Comparison of ENCODE assay signal across 27 mouse cellular contexts in the genomic region with DNA sequence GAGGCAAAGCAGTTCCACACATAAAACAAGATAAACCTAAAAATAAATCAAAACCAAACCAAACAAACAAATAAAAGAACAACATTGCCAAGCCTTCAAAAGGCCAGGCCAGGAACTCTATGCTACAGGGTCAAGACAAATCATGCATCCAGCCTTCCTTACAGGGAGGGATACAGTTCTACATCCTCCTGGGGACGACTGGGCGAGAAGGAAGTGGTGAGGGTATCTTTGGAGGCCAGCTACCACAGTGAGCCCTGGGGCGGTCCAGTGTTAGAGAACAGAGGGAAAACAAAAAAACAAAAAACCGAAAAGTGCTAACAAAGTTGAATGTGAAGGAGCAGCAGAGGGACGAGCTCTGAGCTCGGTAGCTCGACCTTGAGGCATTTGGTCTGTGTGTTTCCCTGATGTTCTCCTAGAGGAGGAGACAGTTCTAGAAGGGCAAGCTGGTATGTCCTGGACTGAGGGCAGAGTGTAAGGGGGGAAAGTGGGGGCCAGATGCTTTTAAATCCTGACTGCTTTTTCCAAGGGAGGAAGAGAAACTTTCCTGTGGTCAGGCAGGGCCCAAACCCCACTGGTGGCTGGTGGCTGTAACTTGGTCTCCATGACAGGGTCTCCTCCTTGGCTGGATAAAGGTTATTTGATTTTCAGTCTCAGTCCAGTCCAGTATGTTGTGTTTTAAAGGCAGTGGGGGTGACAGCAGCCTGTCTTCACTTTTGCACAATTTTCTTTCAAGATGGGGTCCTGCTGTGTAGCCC. TPM values are rescaled to one million over a fixed set of nuclear protein-coding genes. Genes with fewer than 3 reads are reported as not detected.
DNase-seq lines count a peak whose midpoint lies in the region; ATAC-seq and TF ChIP-seq lines count a peak whose summit lies in the region.
"Had no signal": no experiment of that assay in that cellular context is flagged by ENCODE, and none has a peak within 500 bp of the region (broad histone marks: within the 10 kb centered on the region; RNA-seq: fewer than 3 reads in every experiment).

No protein-coding gene starts in this region.

- peaks cover 2% of the 10 kb centered on the region; the same call in 1 of the 2 replicates for H3K36me3 ChIP-seq in kidney, adult 2 months (ENCODE audit: control insufficient read depth, insufficient read depth, low read length)
- H3K36me3 ChIP-seq in liver, adult 2 months (ENCODE audit: control insufficient read depth, insufficient read depth, low read length), result peaks cover 58% of the 10 kb centered on the region
- H3K36me3 ChIP-seq: forebrain, embryonic 15.5 days; heart, embryonic 12.5 days; hindbrain, embryonic 10.5 days; hindbrain, embryonic 15.5 days; lung, embryonic 15.5 days; neural tube, embryonic 12.5 days had no signal

- TF ChIP-seq POLR2A in kidney, adult 2 months (IDR thresholded peaks at IDR 0.05; ENCODE audit: low read depth, low read length), result no peak
- no peak for TF ChIP-seq POLR2A in liver, adult 2 months (IDR thresholded peaks at IDR 0.05; ENCODE audit: extremely low read depth, insufficient read depth, low read length)

- no peak for DNase-seq in kidney, adult 2 months
- no peak for DNase-seq in kidney, adult 11 months
- DNase-seq in liver, adult 2 months (ENCODE audit: extremely low read depth, low read depth, low spot score), result no peak
- DNase-seq in liver, result no peak
- DNase-seq in layer of hippocampus, adult 8-10 months (ENCODE audit: low spot score in 2 of 2), result no peak
- DNase-seq: adrenal gland, adult 2 months; adrenal gland, postnatal 36 days; cerebellum, adult 8-10 months; cerebellum, postnatal 25 days; gastrocnemius, postnatal 25 days; heart, adult 2 months; layer of hippocampus, postnatal 36 days; lung, postnatal 4 days; right cerebral cortex, postnatal 4 days; thymus, postnatal 4 days had no signal

- WGBS in kidney, adult 2 months, result 51% methylated on average over 7 of the region's 7 CpGs
- WGBS in liver, adult 2 months, result 79% methylated on average over 7 of the region's 7 CpGs

- H3K9ac ChIP-seq in liver, adult 2 months (ENCODE audit: low read depth, low read length), result no peak overlapping the region
- H3K9ac ChIP-seq: forebrain, embryonic 15.5 days; heart, embryonic 12.5 days; hindbrain, embryonic 15.5 days; lung, embryonic 15.5 days; neural tube, embryonic 12.5 days had no signal

- H3K4me3 ChIP-seq in kidney, adult 2 months (ENCODE audit: insufficient read depth, low read depth, low read length), result no peak overlapping the region
- H3K4me3 ChIP-seq in liver, adult 2 months (ENCODE audit: insufficient read depth, low read depth, low read length), result no peak overlapping the region
- H3K4me3 ChIP-seq: forebrain, embryonic 15.5 days; heart, adult 2 months; heart, embryonic 12.5 days; hindbrain, embryonic 10.5 days; hindbrain, embryonic 15.5 days; lung, embryonic 15.5 days; myocyte; neural tube, embryonic 12.5 days had no signal

- peak; percentile 75 for ATAC-seq in common myeloid progenitor, adult 5-6 weeks (replicated peaks; ENCODE audit: low read depth, poor library complexity, severe bottlenecking)
- no peak for ATAC-seq in activated CD4-positive, CD25-positive, alpha-beta regulatory T cell, adult 4 months
- ATAC-seq: CD4-positive, CD25-positive, alpha-beta regulatory T cell, adult 4 months; forebrain, embryonic 15.5 days; inflammation-experienced regulatory T-cells, adult 6 months; midbrain, embryonic 16.5 days had no signal

- H3K27me3 ChIP-seq in kidney, adult 2 months (replicated peaks; ENCODE audit: control insufficient read depth, insufficient read depth, low read length), result no peaks in the 10 kb centered on the region
- H3K27me3 ChIP-seq in liver, adult 2 months (ENCODE audit: control insufficient read depth, insufficient read depth, low read length), result no peaks in the 10 kb centered on the region
- H3K27me3 ChIP-seq: forebrain, embryonic 15.5 days; hindbrain, embryonic 15.5 days; lung, embryonic 15.5 days; neural tube, embryonic 12.5 days had no signal

- TF ChIP-seq CTCF in kidney, adult 2 months (conservative IDR thresholded peaks at IDR 0.05; ENCODE audit: insufficient read depth, insufficient read length, low read depth, low read length), result no peak
- no peak for TF ChIP-seq CTCF in liver, adult 2 months (IDR thresholded peaks at IDR 0.05; ENCODE audit: low read depth, low read length)

- H3K4me1 ChIP-seq in kidney, adult 2 months (ENCODE audit: control insufficient read depth, insufficient read depth, low read length), result peaks cover 14% of the 10 kb centered on the region; the same call in 1 of the 2 replicates
- H3K4me1 ChIP-seq in liver, adult 2 months (ENCODE audit: control insufficient read depth, insufficient read depth, low read length), result peaks cover 22% of the 10 kb centered on the region; the same call in 1 of the 2 replicates
- H3K4me1 ChIP-seq: forebrain, embryonic 15.5 days; heart, embryonic 12.5 days; hindbrain, embryonic 10.5 days; hindbrain, embryonic 15.5 days; lung, embryonic 15.5 days; neural tube, embryonic 12.5 days had no signal

- H3K27ac ChIP-seq in kidney, adult 2 months (ENCODE audit: insufficient read depth, low read depth, low read length), result peak overlapping the region; percentile 88
- 0 out of 2 replicates have a peak overlapping the region, but pooled peaks have one; percentile 12 for H3K27ac ChIP-seq in liver, adult 2 months (replicated peaks; ENCODE audit: insufficient read depth, low read depth, low read length)
- H3K27ac ChIP-seq: forebrain, embryonic 15.5 days; heart, adult 2 months; hindbrain, embryonic 10.5 days; hindbrain, embryonic 15.5 days; lung, embryonic 15.5 days; neural tube, embryonic 12.5 days had no signal

- H3K79me2 ChIP-seq in liver, adult 2 months (ENCODE audit: control insufficient read depth, insufficient read depth, low read length), result no peaks in the 10 kb centered on the region; the same call in 1 of the 2 replicates

RNA-seq across cellular contexts. Expression of gene Adap2, which starts 9.6 kb away (rescaled TPM):
- polyA plus RNA-seq in kidney, adult 2 months (2012; rRNA removed), result 25.9 and 26.8 TPM in 2 replicates
- 32.1 and 33.4 TPM in 2 replicates for total RNA-seq in liver, adult 2 months (2014; rRNA removed)
- polyA plus RNA-seq in liver, adult 2 months (2012; rRNA removed), result 23.6 and 27.3 TPM in 2 replicates
- not detected in 2 replicates for total RNA-seq in common myeloid progenitor, adult 5-6 weeks (2017)
- 10 to 100 TPM in 2 of 4 experiments, 1 to 10 TPM in 2; 6.9 to 15.1 (median 9.9) TPM for total RNA-seq in layer of hippocampus, adult 8-10 months (2022)
- under 1 TPM in 1 of 2 experiments, not detected in 1; 0.54 TPM for polyA plus RNA-seq in activated CD4-positive, CD25-positive, alpha-beta regulatory T cell, adult 4 months (2017; shearing (Covaris generic))

RNA-seq across cellular contexts. Expression of gene Rnf135, which starts 20.1 kb away (rescaled TPM):
- 7.0 and 7.6 TPM in 2 replicates for polyA plus RNA-seq in kidney, adult 2 months (2012; rRNA removed)
- total RNA-seq in liver, adult 2 months (2014; rRNA removed), result 6.1 and 6.6 TPM in 2 replicates
- 9.4 and 11.0 TPM in 2 replicates for polyA plus RNA-seq in liver, adult 2 months (2012; rRNA removed)
- 5.6 and 8.1 TPM in 2 replicates for total RNA-seq in common myeloid progenitor, adult 5-6 weeks (2017)
- 1 to 10 TPM; 4.9 to 7.3 (median 5.6) TPM for total RNA-seq in layer of hippocampus, adult 8-10 months (2022)
- 1 to 10 TPM; 8.1 to 9.5 TPM for polyA plus RNA-seq in activated CD4-positive, CD25-positive, alpha-beta regulatory T cell, adult 4 months (2017; shearing (Covaris generic))

RNA-seq across cellular contexts. Expression of gene Tefm, which starts 21.6 kb away (rescaled TPM):
- polyA plus RNA-seq in kidney, adult 2 months (2012; rRNA removed), result 10.2 and 12.3 TPM in 2 replicates
- total RNA-seq in liver, adult 2 months (2014; rRNA removed), result 20.5 and 21.6 TPM in 2 replicates
- 5.0 and 5.3 TPM in 2 replicates for polyA plus RNA-seq in liver, adult 2 months (2012; rRNA removed)
- total RNA-seq in common myeloid progenitor, adult 5-6 weeks (2017), result 9.3 and 11.6 TPM in 2 replicates
- total RNA-seq in layer of hippocampus, adult 8-10 months (2022), result 10 to 100 TPM; 10.1 to 12.9 (median 11.5) TPM
- polyA plus RNA-seq in activated CD4-positive, CD25-positive, alpha-beta regulatory T cell, adult 4 months (2017; shearing (Covaris generic)), result 10 to 100 TPM; 25.7 to 28.8 TPM

RNA-seq across cellular contexts. Expression of gene Rhot1, which starts 45.3 kb away (rescaled TPM):
- polyA plus RNA-seq in kidney, adult 2 months (2012; rRNA removed), result 13.7 and 18.3 TPM in 2 replicates
- total RNA-seq in liver, adult 2 months (2014; rRNA removed), result 32.1 and 37.1 TPM in 2 replicates
- 8.4 and 8.9 TPM in 2 replicates for polyA plus RNA-seq in liver, adult 2 months (2012; rRNA removed)
- total RNA-seq in common myeloid progenitor, adult 5-6 weeks (2017), result 57.0 and 82.5 TPM in 2 replicates
- total RNA-seq in layer of hippocampus, adult 8-10 months (2022), result 10 to 100 TPM; 61.3 to 76.0 (median 67.7) TPM
- polyA plus RNA-seq in activated CD4-positive, CD25-positive, alpha-beta regulatory T cell, adult 4 months (2017; shearing (Covaris generic)), result 10 to 100 TPM; 23.8 to 29.7 TPM
